Mouse (Mus musculus): Measurements from ENCODE around the gene Psap. TPM values are rescaled to one million over a fixed set of nuclear protein-coding genes. Genes with fewer than 3 reads are reported as not detected.
A peak's percentile ranks its signal among the peaks of the same experiment; 100 is the strongest.

The Psap gene
- polyA plus RNA-seq, 1 experiment from 2014 or later, result 103 TPM

DNA sequence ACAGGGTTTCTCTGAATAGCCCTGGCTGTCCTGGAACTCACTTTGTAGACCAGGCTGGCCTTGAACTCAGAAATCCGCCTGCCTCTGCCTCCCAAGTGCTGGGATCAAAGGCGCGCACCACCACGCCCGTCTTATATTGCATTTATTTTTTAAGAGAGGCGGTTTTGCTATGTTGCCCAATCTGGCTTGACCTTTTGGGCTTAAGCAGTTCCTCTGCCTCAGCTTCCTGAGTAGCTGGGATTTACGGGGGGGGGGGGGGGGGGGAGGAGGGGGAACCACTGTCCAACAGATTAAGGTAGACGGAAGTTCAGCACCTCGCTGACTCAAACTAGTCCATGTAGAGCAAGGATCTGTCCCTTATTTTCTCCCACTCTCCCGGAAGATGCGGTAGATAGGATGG is 8.7 kb upstream of the Psap start:
- H3K4me2 ChIP-seq (replicated peaks), result no peak overlapping the region
- H3K4me3 ChIP-seq, result no peak overlapping the region
- H3K9ac ChIP-seq, result no peak overlapping the region
- no peaks in the 10 kb centered on the region for H3K27me3 ChIP-seq
- no peaks in the 10 kb centered on the region for H3K36me3 ChIP-seq
- H3K4me1 ChIP-seq, result peaks cover 6% of the 10 kb centered on the region; the same call in 1 of the 2 replicates
- no peak for ATAC-seq (ENCODE audit: low FRiP score, low read depth)
- H3K27ac ChIP-seq, result no peak overlapping the region
- 85% methylated on average over 11 of the region's 11 CpGs for WGBS
- no peaks in the 10 kb centered on the region for H3K9me3 ChIP-seq

DNA sequence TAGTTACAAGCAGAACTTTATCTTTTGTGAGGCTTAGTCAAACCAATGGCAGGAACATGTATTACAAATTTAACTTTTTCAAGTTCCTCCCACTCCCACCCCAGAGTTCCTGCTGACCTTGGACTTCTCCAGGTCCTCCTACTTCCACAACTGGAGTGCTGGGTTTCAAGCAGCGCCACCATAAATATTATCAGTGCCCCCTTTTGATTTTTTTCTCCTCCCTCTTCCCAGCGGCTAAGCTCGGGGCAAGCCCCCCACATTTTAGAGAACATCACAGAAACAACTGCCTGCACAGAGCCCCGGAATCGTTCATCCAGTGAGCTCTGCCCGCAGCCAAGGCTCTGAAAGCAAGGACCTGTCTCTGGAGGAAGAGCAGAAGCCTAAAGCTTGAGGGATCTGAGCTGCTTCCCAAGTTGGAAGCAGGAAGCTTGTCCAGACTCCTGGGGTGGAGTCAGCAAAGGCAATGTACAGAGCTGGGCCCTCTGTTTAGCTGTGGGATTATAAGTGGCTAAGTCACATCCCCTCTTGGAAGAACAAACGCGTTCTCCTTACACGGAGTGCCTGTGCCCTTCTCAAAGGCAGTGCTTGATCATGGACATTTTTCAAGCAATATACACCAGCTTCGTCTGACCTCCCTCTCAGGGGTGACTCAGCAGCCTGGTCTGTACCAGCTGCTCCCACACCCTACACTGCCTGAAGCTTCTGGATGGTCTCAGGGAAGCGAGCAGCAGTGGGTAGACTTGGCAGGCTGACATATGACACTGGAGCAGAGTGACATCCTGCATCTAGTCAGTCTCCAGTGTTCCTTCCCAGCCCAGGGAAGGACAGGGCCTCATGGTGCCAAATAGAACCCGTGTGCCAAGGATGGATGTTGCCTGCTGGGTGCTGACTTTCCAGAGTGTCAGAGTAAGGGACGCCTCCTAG is 8.0 kb upstream of the Psap start:
- Histone ChIP-seq H3K4me3 (no peak overlapping the region), H3K4me1 (peaks cover 6% of the 10 kb centered on the region; the same call in 1 of the 2 replicates), H3K9me3 (no peaks in the 10 kb centered on the region), H3K36me3 (no peaks in the 10 kb centered on the region), H3K27ac (no peak overlapping the region), H3K27me3 (no peaks in the 10 kb centered on the region), H3K9ac (no peak overlapping the region), H3K4me2 (replicated peaks) (no peak overlapping the region)
- 72% methylated on average over 13 of the region's 13 CpGs for WGBS
- no peak for ATAC-seq (ENCODE audit: low FRiP score, low read depth)

DNA sequence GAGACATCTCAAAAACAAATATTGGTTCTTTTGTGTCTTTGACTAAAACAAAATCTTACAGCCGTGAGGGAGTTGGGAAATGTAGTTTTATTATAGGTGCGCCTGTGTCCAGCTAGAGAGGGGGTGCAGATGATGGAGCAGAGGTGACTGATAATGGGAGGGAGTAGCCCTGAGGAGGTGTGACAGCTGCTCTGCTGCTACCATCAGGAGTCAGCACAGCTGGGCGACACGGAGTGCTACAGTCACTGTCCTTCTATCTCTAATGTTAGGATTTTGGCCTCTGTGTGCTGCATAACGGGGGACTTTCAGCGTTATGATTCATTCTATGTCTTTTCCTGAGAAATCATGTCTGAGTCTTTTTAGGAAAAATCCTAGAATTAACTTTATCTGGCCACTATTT is 6.4 kb upstream of the Psap start:
- WGBS, result 74% methylated on average over 6 of the region's 6 CpGs

DNA sequence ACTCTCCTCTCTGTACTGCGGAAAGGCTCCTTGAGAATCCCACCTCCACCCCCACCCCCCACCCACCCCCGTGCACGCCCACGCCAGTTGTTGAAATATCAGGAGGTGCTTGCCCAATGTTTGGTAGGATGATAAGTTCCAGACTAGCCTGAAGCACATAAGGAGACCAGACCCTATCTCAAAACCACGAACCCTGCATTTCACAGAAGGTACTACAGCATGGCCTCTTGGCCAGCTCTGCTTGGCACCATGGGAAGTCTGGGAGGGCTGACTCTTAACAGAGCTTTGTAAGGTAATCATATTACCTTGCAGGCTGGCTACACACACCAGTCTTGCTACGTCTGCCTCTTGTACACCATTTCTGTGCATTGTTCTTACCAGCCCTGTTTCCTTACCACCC is 5.2 kb upstream of the Psap start:
- Histone ChIP-seq H3K4me1 (peaks cover 6% of the 10 kb centered on the region; the same call in 1 of the 2 replicates), H3K4me3 (no peak overlapping the region), H3K4me2 (replicated peaks) (no peak overlapping the region), H3K27ac (no peak overlapping the region), H3K9me3 (no peaks in the 10 kb centered on the region), H3K9ac (no peak overlapping the region), H3K36me3 (no peaks in the 10 kb centered on the region), H3K27me3 (no peaks in the 10 kb centered on the region)
- WGBS, result 44% methylated on average over 6 of the region's 6 CpGs
- no peak for ATAC-seq (ENCODE audit: low FRiP score, low read depth)

More for the DNA sequence above, 6.4 kb upstream of the Psap start:
- Histone ChIP-seq H3K4me3 (no peak overlapping the region), H3K27ac (no peak overlapping the region), H3K9ac (no peak overlapping the region), H3K4me2 (replicated peaks) (no peak overlapping the region), H3K4me1 (peaks cover 6% of the 10 kb centered on the region; the same call in 1 of the 2 replicates), H3K36me3 (no peaks in the 10 kb centered on the region), H3K27me3 (no peaks in the 10 kb centered on the region), H3K9me3 (no peaks in the 10 kb centered on the region)
- no peak for ATAC-seq (ENCODE audit: low FRiP score, low read depth)

DNA sequence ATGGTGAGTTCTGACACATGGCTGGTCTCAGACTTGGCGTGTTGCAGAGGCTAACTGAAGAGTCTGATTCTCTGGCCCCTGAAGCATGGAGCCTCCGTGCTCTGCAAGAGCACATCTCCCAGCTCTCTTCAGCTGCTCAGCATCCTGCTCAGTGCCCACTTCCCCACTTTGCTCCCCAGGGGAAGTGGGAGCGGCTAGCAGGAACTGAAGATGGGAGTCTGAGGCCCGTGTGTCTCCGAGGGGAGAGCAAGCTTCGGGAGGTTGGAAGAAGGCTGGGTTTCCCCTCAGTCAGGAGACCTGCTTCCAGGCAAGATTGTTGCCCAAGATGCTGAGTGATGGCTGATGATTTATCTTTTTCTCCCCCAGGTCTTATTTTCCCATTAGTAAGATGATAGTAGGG is 4.0 kb upstream of the Psap start:
- no peaks in the 10 kb centered on the region for H3K9me3 ChIP-seq
- H3K4me2 ChIP-seq (replicated peaks), result no peak overlapping the region
- H3K36me3 ChIP-seq, result no peaks in the 10 kb centered on the region
- ATAC-seq (ENCODE audit: low FRiP score, low read depth), result no peak
- no peak overlapping the region for H3K9ac ChIP-seq
- 61% methylated on average over 6 of the region's 6 CpGs for WGBS
- H3K4me3 ChIP-seq, result no peak overlapping the region
- no peak overlapping the region for H3K27ac ChIP-seq
- H3K27me3 ChIP-seq, result no peaks in the 10 kb centered on the region
- H3K4me1 ChIP-seq, result peaks cover 10% of the 10 kb centered on the region

DNA sequence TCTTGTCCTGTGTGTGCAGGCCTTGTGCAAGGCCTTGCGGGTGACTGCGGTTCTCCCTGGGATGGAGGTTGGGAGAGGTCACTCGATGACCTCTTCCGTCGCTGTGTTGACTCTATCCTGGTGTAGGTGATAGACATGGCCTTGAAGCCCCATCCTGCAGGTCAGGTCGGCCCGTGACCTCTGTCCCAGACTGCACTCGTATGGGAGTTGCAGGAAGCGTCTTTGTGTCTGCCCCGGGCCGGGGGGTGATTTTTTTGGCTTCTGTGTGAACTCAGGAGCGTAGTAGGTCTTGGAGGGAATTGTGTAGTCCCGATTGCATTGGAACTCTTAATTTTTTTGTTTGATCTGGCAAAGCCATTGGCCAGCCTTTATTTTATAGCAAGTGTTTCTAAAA is 576 bp downstream of the Psap start:
- H3K36me3 ChIP-seq, result no peaks in the 10 kb centered on the region; the same call in 1 of the 2 replicates
- H3K4me3 ChIP-seq, result peak overlapping the region; percentile 77
- H3K9ac ChIP-seq, result peak overlapping the region; percentile 86
- no peaks in the 10 kb centered on the region for H3K9me3 ChIP-seq
- WGBS, result 9% methylated on average over 13 of the region's 13 CpGs
- no peaks in the 10 kb centered on the region for H3K27me3 ChIP-seq
- peak overlapping the region; percentile 95 for H3K4me2 ChIP-seq (replicated peaks)
- peak overlapping the region; percentile 79; the same call in 1 of the 2 replicates for H3K27ac ChIP-seq
- no peak for ATAC-seq (ENCODE audit: low FRiP score, low read depth)
- peaks cover 38% of the 10 kb centered on the region for H3K4me1 ChIP-seq

DNA sequence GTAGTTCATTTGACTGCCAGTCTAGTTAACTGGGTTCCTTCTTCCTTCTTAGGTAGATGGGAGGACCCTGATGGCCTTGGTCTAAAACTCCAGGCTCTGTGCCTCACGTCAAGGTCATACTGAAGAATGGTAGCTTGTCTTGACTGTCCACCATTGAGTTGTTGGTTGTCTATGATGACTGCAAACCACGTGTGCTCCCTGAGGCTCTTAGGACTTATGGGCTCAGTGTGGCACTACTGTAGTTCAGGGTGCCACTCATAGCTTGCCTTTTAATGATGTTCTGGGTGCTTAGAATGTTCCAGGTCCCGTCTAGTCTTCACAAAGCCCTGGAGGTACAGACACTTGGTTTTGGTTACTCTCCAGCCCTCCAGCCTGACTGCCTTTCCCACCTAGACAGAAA is 1.4 kb downstream of the Psap start:
- Histone ChIP-seq H3K4me3 (peak overlapping the region; percentile 77), H3K36me3 (peaks cover 3% of the 10 kb centered on the region; the same call in 1 of the 2 replicates), H3K9me3 (no peaks in the 10 kb centered on the region), H3K4me1 (peaks cover 43% of the 10 kb centered on the region), H3K27me3 (no peaks in the 10 kb centered on the region), H3K27ac (no peak overlapping the region), H3K4me2 (replicated peaks) (peak overlapping the region; percentile 95), H3K9ac (no peak overlapping the region; the same call in 1 of the 2 replicates)
- WGBS, result 87% methylated on average over 3 of the region's 3 CpGs
- ATAC-seq (ENCODE audit: low FRiP score, low read depth), result no peak

DNA sequence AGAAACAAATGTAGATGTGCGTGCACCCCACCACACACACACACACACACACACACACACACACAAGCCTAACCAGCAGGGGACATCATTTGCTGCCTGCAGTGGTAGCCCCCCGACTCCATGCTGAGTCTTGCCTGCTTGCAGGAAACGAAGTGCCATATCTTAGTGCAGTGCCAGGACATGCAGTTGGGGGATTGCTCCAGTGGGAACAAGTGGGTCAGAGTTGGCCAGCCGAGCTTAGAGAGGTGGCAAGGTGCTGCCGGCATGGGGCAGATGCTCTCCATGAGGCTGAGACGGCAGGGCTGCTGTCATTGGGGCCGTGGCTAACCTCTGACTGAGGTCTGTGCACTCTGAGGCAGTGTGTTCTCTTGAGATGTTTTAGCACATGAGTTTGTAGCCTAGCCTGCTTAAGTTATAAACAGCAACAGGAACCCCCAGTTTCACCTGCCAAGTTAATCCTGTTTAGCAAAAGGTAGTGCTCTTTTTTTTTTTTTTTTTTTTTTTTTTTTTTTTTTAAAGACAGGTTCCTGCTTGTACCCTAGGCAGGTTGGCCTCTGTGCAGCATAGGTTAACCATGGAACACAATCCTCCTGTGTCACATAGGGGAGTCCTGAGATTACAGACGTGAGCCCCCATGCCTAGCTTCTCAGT is 2.0 kb downstream of the Psap start:
- Histone ChIP-seq H3K36me3 (peaks cover 3% of the 10 kb centered on the region; the same call in 1 of the 2 replicates), H3K4me2 (replicated peaks) (peak overlapping the region; percentile 95), H3K27me3 (no peaks in the 10 kb centered on the region), H3K9ac (0 out of 2 replicates have a peak overlapping the region, but pooled peaks have one; percentile 45), H3K4me1 (peaks cover 50% of the 10 kb centered on the region), H3K27ac (peak overlapping the region; percentile 39; the same call in 1 of the 2 replicates), H3K4me3 (peak overlapping the region; percentile 77; the same call in 1 of the 2 replicates), H3K9me3 (no peaks in the 10 kb centered on the region)
- no peak for ATAC-seq (ENCODE audit: low FRiP score, low read depth)
- 74% methylated on average over 8 of the region's 8 CpGs for WGBS

DNA sequence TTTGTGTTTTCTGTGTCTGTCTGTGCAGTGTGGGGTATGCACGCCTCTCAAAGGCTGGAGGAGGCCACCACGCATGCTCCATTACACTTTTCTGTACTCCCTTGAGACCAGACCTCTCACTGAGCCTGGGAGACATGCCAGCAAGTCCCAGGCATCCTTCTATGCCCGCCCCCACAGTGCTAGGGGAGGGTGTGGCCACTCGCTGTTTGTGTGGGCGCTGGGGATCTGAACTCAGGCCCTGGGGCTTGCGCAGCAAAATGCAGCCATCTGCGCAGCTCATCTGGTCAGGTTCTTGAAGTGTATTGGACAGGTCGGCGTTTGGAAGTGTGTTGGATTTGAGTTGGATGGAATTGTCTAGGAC is 2.5 kb downstream of the Psap start:
- Histone ChIP-seq H3K27ac (peak overlapping the region; percentile 39; the same call in 1 of the 2 replicates), H3K4me3 (no peak overlapping the region), H3K4me1 (peaks cover 55% of the 10 kb centered on the region), H3K36me3 (peaks cover 3% of the 10 kb centered on the region; the same call in 1 of the 2 replicates), H3K4me2 (replicated peaks) (peak overlapping the region; percentile 95), H3K9ac (no peak overlapping the region), H3K9me3 (no peaks in the 10 kb centered on the region), H3K27me3 (no peaks in the 10 kb centered on the region)
- ATAC-seq (ENCODE audit: low FRiP score, low read depth), result no peak
- 87% methylated on average over 9 of the region's 9 CpGs for WGBS

DNA sequence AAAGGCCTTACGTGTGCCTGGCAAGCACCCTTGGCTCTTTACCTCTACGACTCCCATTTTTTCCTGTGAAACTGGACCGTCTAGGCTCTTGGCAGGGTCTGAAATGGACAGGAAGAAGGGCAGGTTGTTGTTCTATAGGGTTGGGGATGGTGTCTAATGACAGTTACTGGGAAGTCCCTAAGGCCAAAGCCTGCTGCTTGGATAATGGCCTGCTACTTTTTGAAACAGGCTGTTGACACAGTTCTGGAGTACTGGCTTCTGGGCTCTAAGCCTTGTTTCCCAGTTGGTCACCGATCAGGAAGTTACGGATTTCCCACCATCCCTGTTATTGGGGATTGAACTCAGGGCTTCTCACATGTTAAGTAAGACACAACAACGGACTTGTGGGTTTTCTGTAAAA is 2.9 kb downstream of the Psap start:
- Histone ChIP-seq H3K9me3 (no peaks in the 10 kb centered on the region), H3K9ac (no peak overlapping the region), H3K27me3 (no peaks in the 10 kb centered on the region), H3K4me3 (no peak overlapping the region), H3K4me2 (replicated peaks) (peak overlapping the region; percentile 95), H3K36me3 (peaks cover 3% of the 10 kb centered on the region; the same call in 1 of the 2 replicates), H3K27ac (no peak overlapping the region), H3K4me1 (peaks cover 59% of the 10 kb centered on the region)
- ATAC-seq (ENCODE audit: low FRiP score, low read depth), result no peak
- 90% methylated on average over 6 of the region's 6 CpGs for whole genome bisulfite sequencing

DNA sequence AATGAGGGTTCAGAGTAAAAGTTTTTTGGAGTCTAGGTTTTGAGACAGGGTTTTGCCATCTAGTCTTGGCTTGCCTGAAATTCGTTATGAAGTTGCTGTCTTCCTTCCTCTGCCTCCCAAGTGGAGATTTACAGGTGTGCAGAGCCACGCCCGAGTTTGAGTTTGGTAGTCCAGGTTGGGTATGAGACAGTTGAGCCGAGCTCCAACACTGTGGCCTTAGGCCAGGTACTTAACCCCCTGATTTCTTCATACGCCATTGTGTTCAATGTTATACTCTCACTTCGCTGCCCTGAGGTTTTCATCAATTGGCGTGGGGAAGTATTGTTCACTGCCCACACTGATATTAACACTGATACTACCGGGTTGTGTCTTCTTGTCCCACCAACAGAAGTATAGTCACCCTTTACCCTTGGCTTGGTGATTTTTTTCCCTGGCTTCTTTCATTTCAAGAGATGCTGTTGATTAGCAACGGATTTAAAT is 4.2 kb downstream of the Psap start:
- H3K4me1 ChIP-seq, result peaks cover 72% of the 10 kb centered on the region
- 85% methylated on average over 9 of the region's 9 CpGs for WGBS
- no peak overlapping the region for H3K27ac ChIP-seq
- H3K27me3 ChIP-seq, result no peaks in the 10 kb centered on the region
- no peak for ATAC-seq (ENCODE audit: low FRiP score, low read depth)
- H3K36me3 ChIP-seq, result peaks cover 3% of the 10 kb centered on the region; the same call in 1 of the 2 replicates
- H3K9ac ChIP-seq, result 0 out of 2 replicates have a peak overlapping the region, but pooled peaks have one; percentile 2
- no peak overlapping the region for H3K4me2 ChIP-seq (replicated peaks)
- no peak overlapping the region for H3K4me3 ChIP-seq
- no peaks in the 10 kb centered on the region for H3K9me3 ChIP-seq

Measured in limb, embryonic 13.5 days (tissue).